Mouse (Mus musculus) CH12.LX (cell line): ENCODE data around the gene Abcf2.

ENCODE experiments used
- CHD1 ChIP-seq: IDR thresholded peaks from 2 replicates; pipeline ENCODE4 v1.6.1; 2012; ENCODE audit warnings: low read depth, low read length, improper control_type of control experiment, inconsistent platforms
- CTCF ChIP-seq, 2 experiments: IDR thresholded peaks in 1 of 2; conservative IDR thresholded peaks in 1 of 2; 2 replicates each; pipeline ENCODE4 v1.5.1; 2011 to 2012; ENCODE audit warnings: low read depth in 2 of 2, low read length in 2 of 2, improper control_type of control experiment in 1 of 2, inconsistent platforms in 1 of 2, mild to moderate bottlenecking in 1 of 2, moderate library complexity in 1 of 2
- HCFC1 ChIP-seq: IDR thresholded peaks from 2 replicates; pipeline ENCODE4 v1.6.1; 2012; ENCODE audit warnings: low read depth, mild to moderate bottlenecking, inconsistent platforms, low read length, improper control_type of control experiment
- IRF4 ChIP-seq: IDR thresholded peaks from 2 replicates; pipeline ENCODE4 v1.6.1; 2014; ENCODE audit warnings: low read depth, mild to moderate bottlenecking, inconsistent platforms, low read length, improper control_type of control experiment
- JUND ChIP-seq: conservative IDR thresholded peaks from 2 replicates; pipeline ENCODE4 v1.6.1; 2011; ENCODE audit warnings: low read depth, low read length, improper control_type of control experiment
- MAX ChIP-seq: IDR thresholded peaks from 2 replicates; pipeline ENCODE4 v1.6.1; 2011; ENCODE audit warnings: low read length, improper control_type of control experiment
- NELFE ChIP-seq: IDR thresholded peaks from 2 replicates; pipeline ENCODE4 v1.6.1; 2011; ENCODE audit warnings: low read depth, low read length, improper control_type of control experiment
- POLR2A ChIP-seq: IDR thresholded peaks from 2 replicates; pipeline ENCODE4 v1.6.1; 2011; ENCODE audit warnings: low read depth, mild to moderate bottlenecking, improper control_type of control experiment, low read length
- RCOR1 ChIP-seq: conservative IDR thresholded peaks from 2 replicates; pipeline ENCODE4 v1.6.1; 2012; ENCODE audit warnings: low read depth, mild to moderate bottlenecking, inconsistent platforms, low read length, improper control_type of control experiment
- USF1 ChIP-seq: IDR thresholded peaks from 2 replicates; pipeline ENCODE4 v1.6.1; 2014; ENCODE audit warnings: low read depth, mild to moderate bottlenecking, inconsistent platforms, low read length, improper control_type of control experiment
- ZC3H11A ChIP-seq: IDR thresholded peaks from 2 replicates; pipeline ENCODE4 v1.6.1; 2012; ENCODE audit warnings: low read depth, mild to moderate bottlenecking, inconsistent platforms, low read length, improper control_type of control experiment

DNA sequence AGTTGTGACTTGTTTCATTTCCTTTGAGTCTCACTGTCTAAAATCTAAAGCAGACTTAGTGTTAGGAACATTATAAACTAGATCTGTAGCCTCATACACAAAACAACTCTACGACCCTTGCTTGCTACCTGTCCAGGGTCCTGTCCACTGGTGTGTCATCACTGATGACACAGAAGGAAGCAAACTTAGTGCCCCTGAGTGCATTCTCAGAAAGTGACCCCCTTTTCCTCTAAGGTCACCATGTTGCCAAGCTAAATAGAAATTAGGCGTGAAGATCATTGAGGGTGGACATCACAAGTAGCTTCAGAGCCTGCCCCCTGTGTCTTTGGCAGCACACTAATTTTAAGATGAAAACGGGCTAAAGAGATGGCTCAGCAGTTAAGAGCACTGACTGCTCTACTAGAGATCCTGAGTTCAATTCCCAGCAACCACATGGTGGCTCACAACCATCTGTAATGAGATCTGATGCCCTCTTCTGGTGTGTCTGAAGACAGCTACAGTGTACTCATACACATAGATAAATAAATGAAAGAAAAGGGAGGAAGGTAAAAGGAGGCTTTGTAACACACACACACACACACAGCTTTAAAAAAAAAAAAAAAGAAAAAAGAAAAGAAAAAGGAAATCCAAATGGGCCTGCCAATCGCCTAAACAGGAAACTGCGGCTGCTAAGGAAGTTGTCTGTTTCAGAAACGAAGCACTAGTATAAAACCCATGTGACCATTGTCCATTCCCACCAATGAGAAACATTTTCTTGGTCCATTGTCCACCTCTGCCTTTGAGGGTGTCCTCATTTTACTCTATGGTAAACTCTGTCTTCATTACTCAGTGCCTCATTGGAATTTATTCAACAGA lies 1.1 kb upstream of the Abcf2 start:
- TF ChIP-seq MAX (no peak; the same call in 1 of the 2 replicates), CTCF (conservative IDR thresholded peaks at IDR 0.05 in 1 of 2, IDR thresholded peaks at IDR 0.05 in 1 of 2; ENCODE audit: low read depth in 2 of 2, low read length in 2 of 2) (peak in 1 of 2 experiments; percentile 53; a peak in 2 of 4 replicates), RCOR1 (no peak), NELFE (no peak), ZC3H11A (no peak), POLR2A (no peak), USF1 (no peak), JUND (no peak), CHD1 (no peak), IRF4 (no peak), HCFC1 (no peak)
